Mouse (Mus musculus): ENCODE measurements around the gene Dcdc2c.

- TF ChIP-seq CTCF (IDR thresholded peaks at IDR 0.05; ENCODE audit: control insufficient read depth, insufficient read depth, insufficient replicate concordance, low read depth, low read length) (peak; percentile 14; the same call in 1 of the 2 replicates), POLR2A (IDR thresholded peaks at IDR 0.05; ENCODE audit: control insufficient read depth, low read depth, low read length) (no peak)
These were observed 38.2 kb upstream of the Dcdc2c start for GRCm38 (mm10) chr12:28590428-28590827.

All from testis, adult 2 months (tissue).